Mouse (Mus musculus): ENCODE measurements around the gene Fryl.

The Fryl gene

GRCm38 (mm10) chr5:73227518-73228101 is 28.8 kb downstream of the Fryl start:
- ATAC-seq (ENCODE audit: insufficient number of reproducible peaks, low FRiP score, low TSS enrichment), result no peak

GRCm38 (mm10) chr5:73223065-73223464 is 33.4 kb downstream of the Fryl start:
- no peak for ATAC-seq (ENCODE audit: insufficient number of reproducible peaks, low FRiP score, low TSS enrichment)

- no peak for ATAC-seq (ENCODE audit: insufficient number of reproducible peaks, low FRiP score, low TSS enrichment)
Measured at GRCm38 (mm10) chr5:73222397-73222796, 34.0 kb downstream of the Fryl start.

- no peak for ATAC-seq (ENCODE audit: insufficient number of reproducible peaks, low FRiP score, low TSS enrichment)
Measured at GRCm38 (mm10) chr5:73221826-73222225, 34.6 kb downstream of the Fryl start.

- no peak for ATAC-seq (ENCODE audit: insufficient number of reproducible peaks, low FRiP score, low TSS enrichment)
Measured at GRCm38 (mm10) chr5:73219716-73220115, 36.7 kb downstream of the Fryl start.

- ATAC-seq (ENCODE audit: insufficient number of reproducible peaks, low FRiP score, low TSS enrichment), result no peak
Measured at GRCm38 (mm10) chr5:73218065-73218464, 38.4 kb downstream of the Fryl start.

- no peak for ATAC-seq (ENCODE audit: insufficient number of reproducible peaks, low FRiP score, low TSS enrichment)
Measured at GRCm38 (mm10) chr5:73217116-73217515, 39.3 kb downstream of the Fryl start.

GRCm38 (mm10) chr5:73216014-73216413 is 40.4 kb downstream of the Fryl start:
- no peak for ATAC-seq (ENCODE audit: insufficient number of reproducible peaks, low FRiP score, low TSS enrichment)

GRCm38 (mm10) chr5:73212446-73212845 is 44.0 kb downstream of the Fryl start:
- ATAC-seq (ENCODE audit: insufficient number of reproducible peaks, low FRiP score, low TSS enrichment), result no peak

- ATAC-seq (ENCODE audit: insufficient number of reproducible peaks, low FRiP score, low TSS enrichment), result no peak
Measured at GRCm38 (mm10) chr5:73211961-73212360, 44.5 kb downstream of the Fryl start.

- no peak for ATAC-seq (ENCODE audit: insufficient number of reproducible peaks, low FRiP score, low TSS enrichment)
Measured at GRCm38 (mm10) chr5:73210971-73211315, 45.5 kb downstream of the Fryl start.

- ATAC-seq (ENCODE audit: insufficient number of reproducible peaks, low FRiP score, low TSS enrichment), result no peak
Measured at GRCm38 (mm10) chr5:73210127-73210970, 46.1 kb downstream of the Fryl start.

- ATAC-seq (ENCODE audit: insufficient number of reproducible peaks, low FRiP score, low TSS enrichment), result no peak
Measured at GRCm38 (mm10) chr5:73209201-73210096, 47.0 kb downstream of the Fryl start.

- no peak for ATAC-seq (ENCODE audit: insufficient number of reproducible peaks, low FRiP score, low TSS enrichment)
Measured at GRCm38 (mm10) chr5:73208645-73209044, 47.8 kb downstream of the Fryl start.

GRCm38 (mm10) chr5:73206722-73207121 is 49.7 kb downstream of the Fryl start:
- no peak for ATAC-seq (ENCODE audit: insufficient number of reproducible peaks, low FRiP score, low TSS enrichment)

- ATAC-seq (ENCODE audit: insufficient number of reproducible peaks, low FRiP score, low TSS enrichment), result no peak
Measured at GRCm38 (mm10) chr5:73205996-73206629, 50.3 kb downstream of the Fryl start.

GRCm38 (mm10) chr5:73205050-73205449 is 51.4 kb downstream of the Fryl start:
- no peak for ATAC-seq (ENCODE audit: insufficient number of reproducible peaks, low FRiP score, low TSS enrichment)

- no peak for ATAC-seq (ENCODE audit: insufficient number of reproducible peaks, low FRiP score, low TSS enrichment)
Measured at GRCm38 (mm10) chr5:73202498-73202897, 53.9 kb downstream of the Fryl start.

GRCm38 (mm10) chr5:73202077-73202476 is 54.3 kb downstream of the Fryl start:
- no peak for ATAC-seq (ENCODE audit: insufficient number of reproducible peaks, low FRiP score, low TSS enrichment)

All from cerebellum, adult (tissue).